Mouse (Mus musculus) left cerebral cortex, adult 11 months (tissue): ENCODE results near the gene Neurod6.

Experiments used
- DNase-seq: peaks from one replicate; pipeline ENCODE4 v3.0.0; 2022; ENCODE audit warnings: low spot score

Neurod6 gene

DNA sequence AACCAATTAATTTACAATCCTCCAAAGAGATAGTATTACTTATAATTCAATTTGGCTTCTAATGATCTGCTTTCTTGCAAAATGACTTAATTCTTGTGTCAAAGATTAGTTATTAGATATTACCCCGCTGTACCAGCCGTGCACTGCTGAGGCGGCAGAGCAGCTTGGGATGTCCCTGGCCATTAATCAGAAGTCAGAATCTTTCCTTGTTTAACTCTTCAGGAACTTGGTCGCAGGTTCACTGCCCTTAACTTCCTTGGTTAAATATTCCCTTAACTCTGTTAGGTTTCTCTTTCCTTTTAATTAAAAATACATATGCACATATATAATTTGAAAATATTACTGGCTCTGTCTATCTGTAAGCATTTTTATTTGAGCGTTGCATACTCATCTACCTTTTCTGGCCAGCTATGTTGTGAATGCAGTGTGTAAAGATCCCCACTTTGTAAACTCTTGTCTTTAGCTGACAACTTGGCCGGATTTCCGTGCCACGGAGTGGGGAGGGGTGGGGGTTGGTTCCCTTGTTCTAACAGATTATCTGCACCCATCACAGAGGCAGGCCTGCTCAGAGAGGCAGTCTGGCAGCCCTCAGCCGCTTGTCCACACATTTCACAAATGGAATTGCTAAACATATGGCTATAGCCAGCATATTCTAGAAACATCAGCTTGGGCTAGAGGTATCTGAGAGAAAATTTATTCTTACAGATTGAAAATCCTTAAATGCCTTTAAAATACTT is 34.1 kb downstream of the Neurod6 start:
- peak; percentile 26 for DNase-seq

- no peak for DNase-seq
Measured at GRCm38 (mm10) chr6:55646111-55646823, 34.8 kb downstream of the Neurod6 start.

DNA sequence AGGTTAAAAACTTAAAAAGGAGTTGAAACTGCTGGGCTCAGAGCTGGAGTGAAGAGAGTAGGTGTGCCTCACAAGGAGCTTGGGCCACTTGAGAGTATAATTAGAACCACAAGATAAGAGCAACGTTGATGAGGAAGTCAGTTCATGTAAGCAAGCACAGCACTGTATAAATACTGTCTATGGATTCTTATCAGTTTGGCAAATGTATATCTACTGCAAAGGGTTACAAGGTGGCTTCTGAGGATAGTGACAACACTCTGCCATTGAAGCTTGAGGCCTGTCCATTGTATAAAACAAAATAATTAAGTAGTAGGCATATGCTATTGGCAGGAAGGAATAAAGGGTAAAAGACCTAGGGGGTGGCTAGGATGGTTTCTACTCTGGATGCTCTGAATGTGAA is 46.4 kb downstream of the Neurod6 start:
- no peak for DNase-seq
